Mouse (Mus musculus) stomach, embryonic 14.5 days (tissue): ENCODE results near the gene Taar8c. TPM values are rescaled to one million over a fixed set of nuclear protein-coding genes. Genes with fewer than 3 reads are reported as not detected.
"Not testable (repeated sequence)": the region's sequence is repeated elsewhere in the genome, so short reads cannot be mapped to it uniquely, and the experiment has no call there.

Experiments used
- ATAC-seq: fragments of 200-750 bp; cut with Nextera tagmentation; 2 replicates; pipeline ENCODE4 v1.8.0; 2017; ENCODE audit warnings: low read depth, moderate TSS enrichment; ENCODE audit not compliant: insufficient number of reproducible peaks, insufficient read depth, low FRiP score
- H3K27ac ChIP-seq: fragments of 300-500 bp; sonication (generic); 2 replicates; pipeline ENCODE4 v1.5.1; 2014; ENCODE audit warnings: mild to moderate bottlenecking, low read length, moderate library complexity, mixed read lengths
- H3K27me3 ChIP-seq: fragments of 300-500 bp; sonication (generic); 2 replicates; pipeline ENCODE4 v1.6.1; 2014; ENCODE audit warnings: low read length, control low read depth, mixed read lengths; ENCODE audit not compliant: control insufficient read depth, insufficient read depth
- H3K36me3 ChIP-seq: fragments of 300-500 bp; sonication (generic); 2 replicates; pipeline ENCODE4 v1.6.1; 2014; ENCODE audit warnings: mild to moderate bottlenecking, control low read depth, low read length, moderate library complexity, mixed read lengths; ENCODE audit not compliant: control insufficient read depth, insufficient read depth
- H3K4me1 ChIP-seq: fragments of 300-500 bp; sonication (generic); 2 replicates; pipeline ENCODE4 v1.6.1; 2014; ENCODE audit warnings: low read length, control low read depth, mixed read lengths; ENCODE audit not compliant: control insufficient read depth, insufficient read depth
- H3K4me2 ChIP-seq: fragments of 300-500 bp; sonication (generic); replicated peaks from 2 replicates; pipeline ENCODE4 v1.6.1; 2014; ENCODE audit warnings: low read depth, low read length, control low read depth
- H3K4me3 ChIP-seq: fragments of 300-500 bp; sonication (generic); 2 replicates; pipeline ENCODE4 v1.5.1; 2014; ENCODE audit warnings: low read depth, low read length, control low read depth
- H3K9ac ChIP-seq: fragments of 300-500 bp; sonication (generic); replicated peaks from 2 replicates; pipeline ENCODE4 v1.6.1; 2014; ENCODE audit warnings: low read depth, mild to moderate bottlenecking, control low read depth, low read length, moderate library complexity, mixed read lengths
- H3K9me3 ChIP-seq: fragments of 300-500 bp; sonication (generic); 2 replicates; pipeline ENCODE4 v1.6.1; 2016; ENCODE audit warnings: low read depth, low read length, control low read depth; ENCODE audit not compliant: control insufficient read depth
- whole genome bisulfite sequencing: fragments of 180-500 bp; shearing (Covaris S2); extraction: QIAGEN DNeasy Blood & Tissue Kit; methylation state at CpG from one replicate; pipeline ENCODE4 v1.1.7; 2014; 5-methylcytosine and 5-hydroxymethylcytosine counted together
- polyA plus RNA-seq: library from polyadenylated mRNA; unstranded; fragments of >200 nt; fragmentation: Nextera tagmentation; extraction: Ambion mirVana; gene quantifications from 2 replicates; pipeline ENCODE4 v1.2.1, GENCODE M21; 2014

Taar8c gene
- polyA plus RNA-seq, 1 experiment from 2014 or later, result not detected

DNA sequence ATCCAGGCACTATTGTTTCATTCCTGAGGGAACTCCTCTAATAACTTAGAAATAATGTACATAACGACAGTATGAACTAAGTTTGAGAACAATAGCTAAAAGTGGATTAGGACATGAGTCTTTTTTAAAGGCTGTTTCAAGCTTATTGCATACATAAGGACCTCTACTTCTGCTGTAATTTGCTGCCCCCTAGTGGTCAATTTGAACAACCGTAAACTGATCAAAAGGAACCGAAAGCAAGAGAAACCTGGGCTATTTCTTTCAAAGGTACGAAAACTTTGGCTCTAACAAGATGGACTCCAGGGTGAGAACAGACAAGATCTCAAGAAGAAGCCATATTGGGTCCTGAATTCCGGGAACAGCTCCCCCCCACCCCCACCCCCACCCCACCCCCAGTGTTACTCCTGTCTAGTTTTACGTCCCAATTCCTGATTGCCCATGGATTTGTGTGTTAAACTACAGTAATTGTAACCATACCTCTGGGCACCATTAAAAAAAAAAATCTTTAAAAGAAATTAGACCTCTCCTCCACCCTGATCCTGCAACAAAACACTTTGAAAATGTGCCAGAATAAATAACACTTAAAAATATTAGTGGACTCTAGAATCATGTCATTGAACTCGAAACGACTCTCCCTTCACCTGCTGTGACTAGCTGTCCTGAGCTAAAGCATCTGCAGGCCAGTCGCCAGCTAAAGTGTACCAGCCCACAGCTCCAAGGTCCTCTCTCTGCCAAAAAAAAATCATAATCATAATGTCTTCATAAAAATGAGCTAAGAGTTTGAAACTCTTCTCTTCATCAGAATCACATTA is 29.9 kb upstream of the Taar8c start:
- peak; percentile 78; the same call in 1 of the 2 replicates for ATAC-seq
- WGBS, result 20% methylated on average over 9 of the region's 9 CpGs
- Histone ChIP-seq H3K36me3 (no peaks in the 10 kb centered on the region), H3K9me3 (no peaks in the 10 kb centered on the region), H3K4me2 (no peak overlapping the region), H3K27me3 (no peaks in the 10 kb centered on the region), H3K4me3 (no peak overlapping the region; the same call in 1 of the 2 replicates), H3K27ac (peak overlapping the region; percentile 84; the same call in 1 of the 2 replicates), H3K9ac (no peak overlapping the region), H3K4me1 (no peaks in the 10 kb centered on the region)

DNA sequence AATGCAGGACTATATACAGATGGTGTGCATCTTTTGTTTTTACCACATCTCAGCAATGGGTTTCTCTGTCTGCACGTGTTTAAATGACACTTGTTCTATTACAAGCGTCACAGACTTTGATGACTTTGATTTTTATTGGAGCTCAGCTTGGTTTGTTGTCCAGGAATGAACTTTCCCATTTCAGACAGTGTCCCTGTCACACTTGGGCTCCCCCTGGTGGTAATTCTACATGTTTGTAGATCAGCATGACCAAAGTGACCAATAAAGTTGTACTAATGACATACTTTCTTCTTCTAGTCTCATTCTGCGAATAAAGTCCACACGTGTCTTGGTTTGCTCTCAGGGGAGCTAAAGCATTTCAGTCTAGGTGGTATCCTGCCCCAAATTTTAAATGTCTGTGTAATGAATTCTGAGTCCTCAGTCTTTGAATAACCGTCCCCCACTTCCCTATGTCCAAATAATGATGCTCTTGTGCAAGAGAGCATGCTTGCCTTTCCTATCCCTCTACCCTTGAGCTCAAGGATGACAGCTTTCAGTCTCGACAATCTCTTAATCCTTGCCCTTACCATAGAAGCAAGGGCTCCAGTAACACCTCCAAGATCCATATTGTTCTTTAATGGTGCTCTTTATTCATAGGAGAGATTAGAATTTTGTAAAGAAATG is 9.5 kb upstream of the Taar8c start:
- no peak overlapping the region for H3K27ac ChIP-seq
- H3K27me3 ChIP-seq, result no peaks in the 10 kb centered on the region
- H3K36me3 ChIP-seq, result no peaks in the 10 kb centered on the region
- no peak overlapping the region for H3K4me3 ChIP-seq
- 51% methylated on average over 6 of the region's 6 CpGs for WGBS
- no peak overlapping the region for H3K4me2 ChIP-seq
- H3K4me1 ChIP-seq, result no peaks in the 10 kb centered on the region
- H3K9me3 ChIP-seq, result no peaks in the 10 kb centered on the region
- H3K9ac ChIP-seq, result no peak overlapping the region
- ATAC-seq, result no peak

DNA sequence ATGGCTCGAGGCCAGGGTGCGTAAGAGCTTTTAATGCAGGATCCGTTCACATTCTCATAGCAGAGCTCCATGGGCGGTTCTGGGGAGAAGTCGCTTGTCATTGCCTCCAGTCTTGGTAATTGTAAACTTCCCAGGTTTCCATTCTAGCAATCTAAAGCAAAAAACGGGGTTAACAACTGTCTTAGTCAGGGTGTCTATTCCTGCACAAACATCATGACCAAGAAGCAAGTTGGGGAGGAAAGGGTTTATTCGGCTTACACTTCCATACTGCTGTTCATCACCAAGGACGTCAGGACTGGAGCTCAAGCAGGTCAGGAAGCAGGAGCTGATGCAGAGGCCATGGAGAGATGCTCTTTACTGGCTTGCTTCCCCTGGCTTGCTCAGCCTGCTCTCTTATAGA is 7.7 kb upstream of the Taar8c start, which contains the start of gene Taar9:
Gene Taar9 (minus strand): TSS at position 101 of the 400 bp plus-strand sequence.
- not testable (repeated sequence) for H3K4me1 ChIP-seq, H3K36me3 ChIP-seq, H3K4me3 ChIP-seq, H3K27ac ChIP-seq, H3K27me3 ChIP-seq, H3K4me2 ChIP-seq, H3K9ac ChIP-seq, H3K9me3 ChIP-seq, ATAC-seq
- WGBS, result 78% methylated on average over 8 of the region's 8 CpGs

DNA sequence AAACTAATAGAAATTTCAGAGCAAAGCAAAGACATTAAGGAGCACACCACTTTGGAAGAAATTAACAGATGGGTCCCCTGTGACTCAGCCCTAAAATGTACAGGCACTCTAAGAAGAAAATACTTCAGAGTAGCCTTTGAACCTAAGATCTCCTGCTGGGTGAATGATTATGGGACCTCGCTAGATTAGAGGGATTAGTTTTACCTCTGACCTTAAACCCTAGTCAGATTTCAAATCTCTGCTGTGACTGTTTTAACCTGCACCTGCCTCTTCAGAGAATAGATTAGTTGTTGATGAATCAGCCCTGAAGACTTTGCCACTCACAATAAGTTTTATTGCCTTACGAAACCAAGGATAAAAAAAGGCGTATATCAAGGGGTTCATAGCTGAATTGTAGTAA is 6.5 kb upstream of the Taar8c start:
- H3K4me3 ChIP-seq, result no peak overlapping the region
- no peak for ATAC-seq
- H3K9ac ChIP-seq, result no peak overlapping the region
- H3K4me1 ChIP-seq, result no peaks in the 10 kb centered on the region
- no peaks in the 10 kb centered on the region for H3K36me3 ChIP-seq
- no peaks in the 10 kb centered on the region for H3K27me3 ChIP-seq
- 62% methylated on average over 3 of the region's 3 CpGs for WGBS
- H3K9me3 ChIP-seq, result no peaks in the 10 kb centered on the region
- H3K4me2 ChIP-seq, result no peak overlapping the region
- no peak overlapping the region for H3K27ac ChIP-seq

DNA sequence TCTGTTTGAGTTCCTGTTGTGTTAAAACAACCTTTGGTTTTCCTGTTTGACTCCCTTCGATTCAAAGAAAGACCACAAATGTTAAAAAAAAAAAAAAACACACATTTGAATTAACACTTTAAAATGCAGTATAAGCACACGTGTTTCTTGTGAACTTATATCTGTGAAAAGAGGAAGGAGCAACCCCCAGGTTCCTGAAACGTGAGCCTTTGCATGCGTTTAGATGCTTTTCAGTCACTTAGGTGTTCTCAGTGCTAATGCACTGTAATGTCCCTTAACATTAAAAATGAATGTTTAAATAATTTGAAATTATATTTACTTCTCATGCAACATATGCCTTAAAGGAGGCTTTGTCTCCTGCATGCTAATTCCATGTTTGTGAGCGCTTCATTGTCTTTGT is 6.0 kb upstream of the Taar8c start:
- H3K4me1 ChIP-seq, result no peaks in the 10 kb centered on the region
- no peak overlapping the region for H3K9ac ChIP-seq
- no peaks in the 10 kb centered on the region for H3K36me3 ChIP-seq
- WGBS, result 69% methylated on average over 5 of the region's 5 CpGs
- no peak overlapping the region for H3K27ac ChIP-seq
- H3K4me3 ChIP-seq, result no peak overlapping the region
- H3K27me3 ChIP-seq, result no peaks in the 10 kb centered on the region
- H3K4me2 ChIP-seq, result no peak overlapping the region
- ATAC-seq, result no peak
- H3K9me3 ChIP-seq, result no peaks in the 10 kb centered on the region

DNA sequence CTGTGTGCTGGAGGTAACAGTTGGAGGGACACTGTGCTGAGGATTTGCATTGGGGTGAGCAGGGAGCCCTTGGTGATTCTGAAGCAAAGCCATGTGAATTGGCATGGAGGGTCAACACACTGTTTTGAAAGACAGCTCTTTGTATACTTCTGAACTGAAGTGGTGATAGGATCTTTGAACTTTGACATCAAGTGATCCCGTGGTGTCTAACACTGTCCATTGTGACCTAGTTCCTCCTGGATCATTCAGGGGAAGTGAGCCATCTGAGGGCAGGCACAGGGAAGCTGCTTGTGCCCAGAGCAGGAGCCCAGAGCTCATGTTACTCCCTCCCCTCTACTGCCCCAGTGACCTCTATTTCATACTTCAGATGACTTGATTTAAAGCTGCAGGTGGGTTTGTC is 1.6 kb upstream of the Taar8c start:
- not testable (repeated sequence) for H3K9ac ChIP-seq, H3K4me3 ChIP-seq, H3K4me1 ChIP-seq, H3K4me2 ChIP-seq, H3K36me3 ChIP-seq, H3K27ac ChIP-seq, H3K9me3 ChIP-seq, ATAC-seq, H3K27me3 ChIP-seq
- WGBS, result 20% methylated on average over 1 of the region's 1 CpGs

DNA sequence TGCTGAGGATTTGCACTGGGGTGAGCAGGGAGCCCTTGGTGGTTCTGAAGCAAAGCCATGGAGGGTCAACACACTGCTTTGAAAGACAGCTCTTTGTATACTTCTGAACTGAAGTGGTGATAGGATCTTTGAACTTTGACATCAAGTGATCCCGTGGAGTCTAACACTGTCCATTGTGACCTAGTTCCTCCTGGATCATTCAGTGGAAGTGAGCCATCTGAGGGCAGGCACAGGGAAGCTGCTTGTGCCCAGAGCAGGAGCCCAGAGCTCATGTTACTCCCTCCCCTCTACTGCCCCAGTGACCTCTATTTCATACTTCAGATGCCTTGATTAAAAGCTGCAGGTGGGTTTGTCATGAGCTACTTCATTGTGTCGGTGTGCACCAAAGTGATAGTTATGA is 4.7 kb downstream of the Taar8c start:
- 29% methylated on average over 2 of the region's 2 CpGs for WGBS
- not testable (repeated sequence) for H3K4me1 ChIP-seq, H3K27ac ChIP-seq, H3K36me3 ChIP-seq, H3K27me3 ChIP-seq, H3K9ac ChIP-seq, H3K9me3 ChIP-seq, H3K4me2 ChIP-seq, ATAC-seq, H3K4me3 ChIP-seq

DNA sequence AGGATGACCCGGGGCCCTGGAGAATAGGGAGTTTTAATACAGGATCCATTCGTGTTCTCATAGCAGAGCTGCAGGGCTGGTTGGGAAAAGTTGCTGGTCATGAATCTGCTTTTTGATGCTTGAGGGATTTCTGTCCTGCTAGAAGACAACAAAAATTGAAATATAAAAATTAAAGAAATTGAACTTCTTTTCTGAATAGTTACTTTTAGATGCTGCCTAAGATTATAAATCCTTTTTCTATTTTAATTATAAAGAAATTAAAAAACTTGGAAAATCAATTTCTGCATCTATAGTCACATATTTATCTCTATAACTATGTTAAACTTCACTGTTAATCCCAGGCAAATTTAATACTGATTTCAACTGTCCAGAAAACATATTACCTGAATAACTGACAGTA is 9.5 kb downstream of the Taar8c start, which contains the start of gene Taar8b:
Gene Taar8b (minus strand): TSS at position 101 of the 400 bp plus-strand sequence.
- ATAC-seq, result no peak
- H3K4me3 ChIP-seq, result no peak within 1 kb of the TSS
- no peak within 1 kb of the TSS for H3K4me2 ChIP-seq
- no peaks in the 10 kb centered on the region for H3K9me3 ChIP-seq
- no peaks in the 10 kb centered on the region for H3K36me3 ChIP-seq
- H3K4me1 ChIP-seq, result no peaks in the 10 kb centered on the region
- no peak within 1 kb of the TSS for H3K27ac ChIP-seq
- no peak within 1 kb of the TSS for H3K9ac ChIP-seq
- no peaks in the 10 kb centered on the region for H3K27me3 ChIP-seq
- 73% methylated on average over 2 of the region's 2 CpGs for WGBS
